Comparison of ENCODE assay signal across 7 mouse cellular contexts in the genomic region with DNA sequence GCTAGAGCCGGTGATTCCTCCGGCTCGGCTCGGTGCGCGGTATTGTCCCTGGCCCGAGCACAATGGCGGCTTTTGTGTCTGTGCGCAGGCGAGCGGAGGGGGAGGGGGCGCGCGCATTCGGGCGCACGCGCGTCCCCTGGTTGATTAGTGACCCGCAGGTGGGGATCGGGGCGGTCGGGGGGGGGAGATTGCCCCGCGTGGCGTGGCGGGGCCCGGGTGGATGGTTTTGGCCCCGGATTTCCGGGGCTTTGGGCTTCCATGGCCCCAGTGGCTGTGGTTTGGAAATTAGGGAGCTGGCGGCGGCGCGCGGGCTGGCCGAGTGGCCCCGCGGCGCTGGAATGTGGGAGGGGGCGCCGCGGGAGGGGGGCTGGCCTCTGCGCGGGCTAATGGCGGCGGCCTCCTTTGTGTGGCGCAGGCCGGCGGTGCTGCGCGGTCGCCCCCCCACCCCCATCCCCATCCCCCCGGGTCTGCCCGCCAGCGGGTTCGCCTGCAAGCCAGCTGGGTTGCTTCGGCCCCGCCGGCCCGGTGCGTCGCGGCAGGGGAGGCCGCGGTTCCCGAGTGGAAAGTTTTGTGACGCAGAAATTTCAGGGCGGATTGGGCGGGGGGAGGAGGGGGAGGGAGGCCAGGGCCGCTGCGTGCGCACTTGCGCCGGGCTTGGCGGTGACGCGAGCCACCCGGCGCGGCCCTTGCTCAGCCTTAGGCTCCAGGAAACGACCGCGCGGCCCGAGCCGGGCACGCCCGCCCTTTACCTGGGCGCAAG. TPM values are rescaled to one million over a fixed set of nuclear protein-coding genes. Genes with fewer than 3 reads are reported as not detected.
DNase-seq lines count a peak whose midpoint lies in the region; ATAC-seq lines count a peak whose summit lies in the region.

No protein-coding gene starts in this region.

- H3K4me2 ChIP-seq in midbrain, embryonic 11.5 days = peak overlapping the region; percentile 71

- peak; percentile 31 for ATAC-seq in granulocyte monocyte progenitor cell, adult 5-6 weeks (replicated peaks; ENCODE audit: poor library complexity, severe bottlenecking)
- peak; percentile 80 for ATAC-seq in midbrain, embryonic 11.5 days (ENCODE audit: low FRiP score)

- H3K4me3 ChIP-seq in limb, embryonic 10.5 days = peak overlapping the region; percentile 85
- H3K4me3 ChIP-seq in midbrain, embryonic 11.5 days (ENCODE audit: low read depth, low read length) = peak overlapping the region; percentile 88

- peak overlapping the region; percentile 99 for H3K27ac ChIP-seq in limb, embryonic 10.5 days
- peak overlapping the region; percentile 98 for H3K27ac ChIP-seq in midbrain, embryonic 11.5 days (ENCODE audit: low read depth, low read length)

- H3K27me3 ChIP-seq in limb, embryonic 10.5 days (ENCODE audit: low read depth, poor library complexity, severe bottlenecking) = peaks cover 19% of the 10 kb centered on the region; the same call in 1 of the 2 replicates
- no peaks in the 10 kb centered on the region for H3K27me3 ChIP-seq in midbrain, embryonic 11.5 days (ENCODE audit: control insufficient read depth, insufficient read depth, low read length)

- DNase-seq in adrenal gland, adult 8-10 months = peak; percentile 70
- peak; percentile 44 for DNase-seq in embryo, embryonic 11.5 days (ENCODE audit: low read depth, low spot score)
- DNase-seq in kidney, adult 11 months = peak; percentile 80
- peak; percentile 79 for DNase-seq in limb, embryonic 10.5 days (ENCODE audit: low spot score)
- DNase-seq in midbrain, embryonic 11.5 days (ENCODE audit: low spot score, missing footprints) = peak; percentile 95
- DNase-seq in skeletal muscle tissue, adult 2 months (ENCODE audit: low read depth, low spot score) = peak; percentile 64

- peaks cover 35% of the 10 kb centered on the region for H3K36me3 ChIP-seq in limb, embryonic 10.5 days
- H3K36me3 ChIP-seq in midbrain, embryonic 11.5 days (ENCODE audit: control insufficient read depth, insufficient read depth, low read length) = no peaks in the 10 kb centered on the region

- whole genome bisulfite sequencing in limb, embryonic 10.5 days = under 1% methylated on average over 61 of the region's 89 CpGs
- under 1% methylated on average over 37 of the region's 89 CpGs for WGBS in midbrain, embryonic 11.5 days

- peak overlapping the region; percentile 99 for H3K9ac ChIP-seq in midbrain, embryonic 11.5 days (ENCODE audit: low read length)

- H3K4me1 ChIP-seq in limb, embryonic 10.5 days = peaks cover 7% of the 10 kb centered on the region; the same call in 1 of the 2 replicates
- peaks cover 8% of the 10 kb centered on the region for H3K4me1 ChIP-seq in midbrain, embryonic 11.5 days (ENCODE audit: control insufficient read depth, insufficient read depth, low read length)

- H3K9me3 ChIP-seq in limb, embryonic 10.5 days (replicated peaks) = no peaks in the 10 kb centered on the region
- no peaks in the 10 kb centered on the region for H3K9me3 ChIP-seq in midbrain, embryonic 11.5 days (ENCODE audit: control insufficient read depth, low read length)

RNA-seq across cellular contexts. Expression of a gene that starts 0.7 kb away (rescaled TPM):
- total RNA-seq in adrenal gland, adult 8-10 months (2022) = 100 to 1,000 TPM; 290 to 412 (median 345) TPM
- total RNA-seq in granulocyte monocyte progenitor cell, adult 5-6 weeks (2014; fragmentation: Nextera tagmentation) = 150 and 178 TPM in 2 replicates
- 451 and 491 TPM in 2 replicates for total RNA-seq in granulocyte monocyte progenitor cell, adult 5-6 weeks (2017)
- 156 and 178 TPM in 2 replicates for polyA plus RNA-seq in limb, embryonic 10.5 days (2016; fragmentation: Nextera tagmentation; extraction: Ambion mirVana)
- polyA plus RNA-seq in midbrain, embryonic 11.5 days (2014; fragmentation: Nextera tagmentation; extraction: Ambion mirVana) = 196 and 219 TPM in 2 replicates

Comparison
In these comparisons a context has a peak if more than half of its experiments do, and no peak if none do; other contexts are left out.
1. Peak in every context shown above with its lines: DNase-seq, ATAC-seq, H3K4me3 ChIP-seq and H3K27ac ChIP-seq.
2. DNase-seq: peak in every context shown above with its lines; median percentile 95 in midbrain, embryonic 11.5 days; 80 in kidney, adult 11 months; 79 in limb, embryonic 10.5 days; 70 in adrenal gland, adult 8-10 months; 64 in skeletal muscle tissue, adult 2 months; 44 in embryo, embryonic 11.5 days.